Mouse (Mus musculus): ENCODE measurements at regions not wholly inside any gene's neighbourhood (a gene's known extent, or its start where the extent isn't known, plus 50 kb on each side); places are given as distances from the start of the nearest gene placed in this dataset.
A peak's percentile ranks its signal among the peaks of the same experiment; 100 is the strongest.

- Histone ChIP-seq H3K9me3 (ENCODE audit: low read length) (no peaks in the 10 kb centered on the region), H3K9ac (replicated peaks; ENCODE audit: low read length, poor library complexity, severe bottlenecking) (no peak overlapping the region), H3K4me1 (ENCODE audit: insufficient read depth, low read length) (no peaks in the 10 kb centered on the region), H3K36me3 (ENCODE audit: insufficient read depth, low read length) (no peaks in the 10 kb centered on the region), H3K27me3 (ENCODE audit: insufficient read depth, low read length) (no peaks in the 10 kb centered on the region), H3K27ac (ENCODE audit: low read depth, low read length) (no peak overlapping the region), H3K4me3 (ENCODE audit: low read depth, low read length) (no peak overlapping the region), H3K4me2 (ENCODE audit: low read depth, low read length, poor library complexity, severe bottlenecking) (no peak overlapping the region)
- DNase-seq (ENCODE audit: low spot score) (peak; percentile 55), ATAC-seq (ENCODE audit: low FRiP score) (no peak)
- WGBS: 82% methylated on average over 10 of the region's 10 CpGs
- no peak for TF ChIP-seq CTCF (IDR thresholded peaks at IDR 0.05)
Observed at GRCm38 (mm10) chr6:117099871-117100270, 68.5 kb upstream of the Cxcl12 start.

- H3K4me3 ChIP-seq (ENCODE audit: low read depth, low read length): no peak overlapping the region
- H3K27ac ChIP-seq (ENCODE audit: low read depth, low read length): no peak overlapping the region
- TF ChIP-seq CTCF (IDR thresholded peaks at IDR 0.05): no peak
- H3K27me3 ChIP-seq (ENCODE audit: insufficient read depth, low read length): no peaks in the 10 kb centered on the region
- H3K36me3 ChIP-seq (ENCODE audit: insufficient read depth, low read length): no peaks in the 10 kb centered on the region
- no peak overlapping the region for H3K4me2 ChIP-seq (ENCODE audit: low read depth, low read length, poor library complexity, severe bottlenecking)
- H3K9ac ChIP-seq (replicated peaks; ENCODE audit: low read length, poor library complexity, severe bottlenecking): no peak overlapping the region
- H3K9me3 ChIP-seq (ENCODE audit: low read length): no peaks in the 10 kb centered on the region
- WGBS: 89% methylated on average over 4 of the region's 4 CpGs
- no peaks in the 10 kb centered on the region for H3K4me1 ChIP-seq (ENCODE audit: insufficient read depth, low read length)
- ATAC-seq (ENCODE audit: low FRiP score): no peak
- DNase-seq (ENCODE audit: low spot score): no peak
Observed at GRCm38 (mm10) chr6:117102693-117103092, 65.6 kb upstream of the Cxcl12 start.

- Histone ChIP-seq H3K4me3 (ENCODE audit: low read depth, low read length) (no peak overlapping the region), H3K27me3 (ENCODE audit: insufficient read depth, low read length) (no peaks in the 10 kb centered on the region), H3K27ac (ENCODE audit: low read depth, low read length) (no peak overlapping the region), H3K4me2 (ENCODE audit: low read depth, low read length, poor library complexity, severe bottlenecking) (no peak overlapping the region), H3K9ac (replicated peaks; ENCODE audit: low read length, poor library complexity, severe bottlenecking) (no peak overlapping the region), H3K4me1 (ENCODE audit: insufficient read depth, low read length) (no peaks in the 10 kb centered on the region), H3K36me3 (ENCODE audit: insufficient read depth, low read length) (no peaks in the 10 kb centered on the region), H3K9me3 (ENCODE audit: low read length) (no peaks in the 10 kb centered on the region)
- ATAC-seq (ENCODE audit: low FRiP score) (no peak), DNase-seq (ENCODE audit: low spot score) (peak; percentile 8)
- no peak for TF ChIP-seq CTCF (IDR thresholded peaks at IDR 0.05)
- WGBS: 62% methylated on average over 6 of the region's 6 CpGs
Observed at GRCm38 (mm10) chr6:117104047-117104446, 64.3 kb upstream of the Cxcl12 start.

GRCm38 (mm10) chr6:117104463-117104862 is 63.9 kb upstream of the Cxcl12 start:
- Histone ChIP-seq H3K9me3 (ENCODE audit: low read length) (no peaks in the 10 kb centered on the region), H3K36me3 (ENCODE audit: insufficient read depth, low read length) (no peaks in the 10 kb centered on the region), H3K27me3 (ENCODE audit: insufficient read depth, low read length) (no peaks in the 10 kb centered on the region), H3K27ac (ENCODE audit: low read depth, low read length) (no peak overlapping the region), H3K4me2 (ENCODE audit: low read depth, low read length, poor library complexity, severe bottlenecking) (no peak overlapping the region), H3K4me1 (ENCODE audit: insufficient read depth, low read length) (no peaks in the 10 kb centered on the region), H3K4me3 (ENCODE audit: low read depth, low read length) (no peak overlapping the region), H3K9ac (replicated peaks; ENCODE audit: low read length, poor library complexity, severe bottlenecking) (no peak overlapping the region)
- no peak for ATAC-seq (ENCODE audit: low FRiP score)
- 56% methylated on average over 2 of the region's 2 CpGs for WGBS
- TF ChIP-seq CTCF (IDR thresholded peaks at IDR 0.05): no peak
- no peak for DNase-seq (ENCODE audit: low spot score)

GRCm38 (mm10) chr6:117105182-117105589 is 63.1 kb upstream of the Cxcl12 start:
- Histone ChIP-seq H3K4me1 (ENCODE audit: insufficient read depth, low read length) (no peaks in the 10 kb centered on the region), H3K27me3 (ENCODE audit: insufficient read depth, low read length) (no peaks in the 10 kb centered on the region), H3K9ac (replicated peaks; ENCODE audit: low read length, poor library complexity, severe bottlenecking) (no peak overlapping the region), H3K27ac (ENCODE audit: low read depth, low read length) (peak overlapping the region; percentile 26; the same call in 1 of the 2 replicates), H3K9me3 (ENCODE audit: low read length) (no peaks in the 10 kb centered on the region), H3K36me3 (ENCODE audit: insufficient read depth, low read length) (no peaks in the 10 kb centered on the region), H3K4me3 (ENCODE audit: low read depth, low read length) (no peak overlapping the region), H3K4me2 (ENCODE audit: low read depth, low read length, poor library complexity, severe bottlenecking) (no peak overlapping the region)
- peak; percentile 79 for DNase-seq (ENCODE audit: low spot score)
- TF ChIP-seq CTCF (IDR thresholded peaks at IDR 0.05): no peak
- 30% methylated on average over 6 of the region's 6 CpGs for WGBS
- ATAC-seq (ENCODE audit: low FRiP score): peak; percentile 49; the same call in 1 of the 2 replicates

GRCm38 (mm10) chr6:117110291-117110690 is 58.0 kb upstream of the Cxcl12 start:
- ATAC-seq (ENCODE audit: low FRiP score) (no peak), DNase-seq (ENCODE audit: low spot score) (no peak)
- Histone ChIP-seq H3K4me1 (ENCODE audit: insufficient read depth, low read length) (no peaks in the 10 kb centered on the region), H3K9me3 (ENCODE audit: low read length) (no peaks in the 10 kb centered on the region), H3K36me3 (ENCODE audit: insufficient read depth, low read length) (no peaks in the 10 kb centered on the region), H3K9ac (replicated peaks; ENCODE audit: low read length, poor library complexity, severe bottlenecking) (no peak overlapping the region), H3K4me3 (ENCODE audit: low read depth, low read length) (no peak overlapping the region), H3K27ac (ENCODE audit: low read depth, low read length) (no peak overlapping the region), H3K4me2 (ENCODE audit: low read depth, low read length, poor library complexity, severe bottlenecking) (no peak overlapping the region), H3K27me3 (ENCODE audit: insufficient read depth, low read length) (no peaks in the 10 kb centered on the region)
- WGBS: 73% methylated on average over 3 of the region's 3 CpGs
- TF ChIP-seq CTCF (IDR thresholded peaks at IDR 0.05): no peak
